Comparison of ENCODE assay signal across 14 mouse cellular contexts in the genomic region with DNA sequence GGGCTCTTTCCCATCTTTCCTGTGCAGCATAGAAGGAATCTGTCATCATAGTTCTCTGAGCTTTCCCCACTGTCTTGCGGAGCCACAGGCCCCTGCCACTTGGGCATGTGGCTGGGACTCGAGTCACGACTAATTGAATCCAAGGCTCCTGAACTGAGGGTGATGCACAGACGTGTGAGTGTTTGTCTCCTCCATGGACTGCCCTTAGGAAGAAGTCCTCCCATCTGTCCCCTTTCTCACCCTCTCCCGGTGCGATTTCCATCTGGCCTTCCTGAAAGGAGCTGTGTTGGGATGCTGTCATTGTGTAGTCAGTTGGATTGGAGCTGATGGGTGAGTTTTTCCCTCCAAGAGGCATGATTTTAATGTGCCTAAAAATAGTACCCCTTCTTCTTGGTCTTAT.
"Had no signal": no experiment of that assay in that cellular context is flagged by ENCODE, and none has a peak within 500 bp of the region (broad histone marks: within the 10 kb centered on the region; RNA-seq: fewer than 3 reads in every experiment).

No protein-coding gene starts in this region.

- H3K4me3 ChIP-seq: layer of hippocampus, adult 2 months; limb, embryonic 10.5 days; liver, embryonic 15.5 days; stomach, embryonic 15.5 days had no signal

- H3K9ac ChIP-seq: liver, embryonic 15.5 days; stomach, embryonic 15.5 days had no signal

- H3K36me3 ChIP-seq: liver, embryonic 15.5 days had no signal

- H3K27ac ChIP-seq: layer of hippocampus, adult 2 months; limb, embryonic 10.5 days; liver, embryonic 15.5 days; stomach, embryonic 15.5 days had no signal

- ATAC-seq: lung, postnatal 0 days had no signal

- H3K9me3 ChIP-seq: limb, embryonic 10.5 days; liver, embryonic 15.5 days; stomach, embryonic 15.5 days had no signal

- H3K4me2 ChIP-seq: liver, embryonic 11.5 days; liver, embryonic 15.5 days; midbrain, embryonic 11.5 days; stomach, embryonic 15.5 days had no signal

- H3K4me1 ChIP-seq: liver, embryonic 15.5 days; stomach, embryonic 15.5 days had no signal

- DNase-seq: kidney, postnatal 10 days; kidney, postnatal 4 days; lung, adult 2 months; lung, postnatal 36 days; right cerebral cortex, postnatal 14 days; thymus, adult 2 months; thymus, postnatal 25 days had no signal

- H3K27me3 ChIP-seq: liver, embryonic 15.5 days; stomach, embryonic 15.5 days had no signal
